Mouse (Mus musculus) c-Kit-positive CD71-positive TER-119-negative erythroid progenitor cells, embryonic 14.5 days (primary cell): ENCODE measurements at regions not wholly inside any gene's neighbourhood (a gene's known extent, or its start where the extent isn't known, plus 50 kb on each side); places are given as distances from the start of the nearest gene placed in this dataset.
"Not testable (repeated sequence)": the region's sequence is repeated elsewhere in the genome, so short reads cannot be mapped to it uniquely, and the experiment has no call there.

ENCODE experiments used
- DNase-seq: peaks from one replicate; pipeline ENCODE4 v3.0.0-alpha.2; 2013; ENCODE audit warnings: low read depth

GRCm38 (mm10) chr2:84042793-84043192, 52.4 kb downstream of the Gm13691 start:
- no peak for DNase-seq

- no peak for DNase-seq
These were observed 58.2 kb downstream of the Gm13691 start for GRCm38 (mm10) chr2:84048398-84049140.

GRCm38 (mm10) chr2:84051883-84052331, 61.6 kb downstream of the Gm13691 start:
- DNase-seq = peak; percentile 80

GRCm38 (mm10) chr2:84059246-84059645, 68.9 kb downstream of the Gm13691 start:
- no peak for DNase-seq

GRCm38 (mm10) chr2:84061221-84061620, 70.9 kb downstream of the Gm13691 start:
- DNase-seq = no peak

- no peak for DNase-seq
These were observed 74.0 kb downstream of the Gm13691 start for GRCm38 (mm10) chr2:84064371-84064770.

GRCm38 (mm10) chr2:84065061-84065460, 74.7 kb downstream of the Gm13691 start:
- DNase-seq = no peak

GRCm38 (mm10) chr2:84065749-84066148, 75.4 kb downstream of the Gm13691 start:
- no peak for DNase-seq

- DNase-seq = no peak
These were observed 75.9 kb downstream of the Gm13691 start for GRCm38 (mm10) chr2:84066151-84066693.

- DNase-seq = no peak
These were observed 76.6 kb downstream of the Gm13691 start for GRCm38 (mm10) chr2:84066785-84067526.

- DNase-seq = no peak
These were observed 78.3 kb downstream of the Gm13691 start for GRCm38 (mm10) chr2:84068617-84069016.

GRCm38 (mm10) chr2:84069411-84069810, 79.1 kb downstream of the Gm13691 start:
- DNase-seq = not testable (repeated sequence)

- no peak for DNase-seq
These were observed 82.7 kb downstream of the Gm13691 start for GRCm38 (mm10) chr2:84072881-84073583.

- DNase-seq = no peak
These were observed 85.6 kb downstream of the Gm13691 start for GRCm38 (mm10) chr2:84075944-84076343.

- DNase-seq = peak; percentile 58
These were observed 88.9 kb downstream of the Gm13691 start for GRCm38 (mm10) chr2:84079284-84079683.

GRCm38 (mm10) chr2:84080228-84080627, 89.9 kb downstream of the Gm13691 start:
- DNase-seq = no peak

- no peak for DNase-seq
These were observed 104.4 kb downstream of the Gm13691 start for GRCm38 (mm10) chr2:84094751-84095150.

GRCm38 (mm10) chr2:84098746-84099145, 108.4 kb downstream of the Gm13691 start:
- DNase-seq = no peak

- DNase-seq = no peak
These were observed 123.2 kb downstream of the Gm13691 start for GRCm38 (mm10) chr2:84113562-84113961.

GRCm38 (mm10) chr2:84119839-84120238, 129.5 kb downstream of the Gm13691 start:
- no peak for DNase-seq

- no peak for DNase-seq
These were observed 137.2 kb downstream of the Gm13691 start for GRCm38 (mm10) chr2:84127586-84127985.

GRCm38 (mm10) chr2:84161742-84162141, 171.4 kb downstream of the Gm13691 start:
- no peak for DNase-seq
